Mouse (Mus musculus): Measurements from ENCODE around the gene Prkd2.

Prkd2 gene

DNA sequence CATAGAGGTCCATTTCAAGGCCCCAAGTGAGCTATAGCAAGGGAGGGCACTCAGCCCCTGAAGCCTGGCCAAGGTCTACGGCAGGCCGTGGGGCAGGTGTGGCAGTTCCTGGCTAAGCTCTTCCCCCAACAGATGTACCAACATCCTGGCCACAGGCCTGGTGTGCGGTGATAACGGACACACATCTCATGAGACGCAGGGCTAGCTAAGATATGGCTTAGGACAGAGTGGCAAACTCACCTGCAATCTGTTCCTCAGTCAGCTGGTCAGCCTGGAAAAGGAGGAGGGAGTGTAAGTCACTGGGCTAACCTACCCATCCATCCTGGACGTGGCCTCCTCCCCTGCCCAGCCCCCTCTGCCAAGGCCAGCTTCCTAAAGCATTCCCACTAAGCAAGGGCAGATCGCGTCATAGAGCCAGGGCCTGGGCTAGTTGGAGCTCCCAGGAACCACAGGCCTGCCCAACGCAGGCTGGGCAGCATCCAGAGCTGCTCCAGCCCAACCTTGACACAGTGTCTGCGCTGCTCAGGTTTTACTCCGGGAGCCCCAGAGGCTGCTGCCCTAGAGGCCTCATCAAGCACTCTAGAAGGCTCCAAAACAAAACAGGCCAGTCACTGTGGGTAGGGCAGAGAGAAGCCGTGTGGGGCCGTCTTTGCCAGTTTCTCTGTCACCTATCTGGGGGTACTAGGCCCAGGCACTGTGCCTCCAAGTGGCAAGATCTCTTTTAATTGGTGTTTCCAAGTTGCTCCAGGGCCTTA, 76.9 kb downstream of the Prkd2 start:
- no peak for DNase-seq (ENCODE audit: low spot score)
